Mouse (Mus musculus) retina, adult 2 months (tissue): ENCODE measurements at regions not wholly inside any gene's neighbourhood (a gene's known extent, or its start where the extent isn't known, plus 50 kb on each side); places are given as distances from the start of the nearest gene placed in this dataset.

Experiments used
- DNase-seq: peaks from one replicate; pipeline ENCODE4 v3.0.0-alpha.2; 2012; ENCODE audit warnings: low read depth, low spot score

- no peak for DNase-seq
Measured at GRCm38 (mm10) chr13:44074172-44074571, 289.6 kb downstream of the Cd83 start.

GRCm38 (mm10) chr13:44077022-44077421 is 292.4 kb downstream of the Cd83 start:
- no peak for DNase-seq

GRCm38 (mm10) chr13:44085621-44086510 is 301.3 kb downstream of the Cd83 start:
- DNase-seq: no peak

- no peak for DNase-seq
Measured at GRCm38 (mm10) chr13:44086801-44087200, 302.2 kb downstream of the Cd83 start.

- DNase-seq: no peak
Measured at GRCm38 (mm10) chr13:44097141-44097540, 312.6 kb downstream of the Cd83 start.

- no peak for DNase-seq
Measured at GRCm38 (mm10) chr13:44099511-44099910, 314.9 kb downstream of the Cd83 start.

GRCm38 (mm10) chr13:44100125-44101067 is 315.8 kb downstream of the Cd83 start:
- DNase-seq: no peak

DNA sequence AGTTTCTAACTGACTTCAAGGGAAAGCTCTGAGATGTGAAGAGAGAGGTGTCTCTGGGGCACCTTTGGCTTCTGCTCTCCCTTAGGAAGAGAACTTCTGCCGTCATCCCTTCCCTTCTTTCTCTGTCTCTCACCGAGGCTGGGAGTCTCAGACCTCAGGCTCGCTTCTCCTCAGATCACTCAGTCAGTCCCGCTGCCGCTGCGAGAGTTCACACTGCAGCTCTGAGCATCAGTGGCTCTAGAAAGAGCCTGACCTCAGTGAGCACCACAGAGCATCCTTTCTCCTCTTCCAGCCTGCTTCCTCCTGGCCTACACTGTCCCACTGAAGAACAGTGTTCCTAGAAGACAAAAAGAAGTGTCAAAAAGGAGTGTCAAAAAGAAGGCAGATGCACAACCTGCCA is 316.6 kb downstream of the Cd83 start:
- no peak for DNase-seq

DNA sequence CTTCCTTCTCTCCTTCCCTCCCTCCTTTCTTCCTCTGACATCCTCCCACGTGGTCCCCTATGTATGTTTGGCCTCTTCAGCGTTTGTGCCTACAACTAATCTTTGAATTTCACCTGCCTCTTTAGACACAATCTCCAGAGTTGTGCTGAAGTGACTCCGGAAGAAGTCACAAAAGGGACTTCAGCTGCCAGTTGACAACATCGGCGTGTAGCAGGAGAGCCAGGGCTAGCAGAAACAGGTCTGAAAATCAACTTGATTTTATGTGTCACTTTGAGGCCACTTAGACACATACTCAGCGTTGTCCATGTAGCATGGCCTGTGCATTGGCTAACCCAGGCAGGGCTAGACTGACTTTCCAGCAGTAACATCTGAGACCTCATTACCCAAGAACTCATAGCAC is 317.2 kb downstream of the Cd83 start:
- DNase-seq: no peak

GRCm38 (mm10) chr13:44102257-44102656 is 317.7 kb downstream of the Cd83 start:
- DNase-seq: no peak

DNA sequence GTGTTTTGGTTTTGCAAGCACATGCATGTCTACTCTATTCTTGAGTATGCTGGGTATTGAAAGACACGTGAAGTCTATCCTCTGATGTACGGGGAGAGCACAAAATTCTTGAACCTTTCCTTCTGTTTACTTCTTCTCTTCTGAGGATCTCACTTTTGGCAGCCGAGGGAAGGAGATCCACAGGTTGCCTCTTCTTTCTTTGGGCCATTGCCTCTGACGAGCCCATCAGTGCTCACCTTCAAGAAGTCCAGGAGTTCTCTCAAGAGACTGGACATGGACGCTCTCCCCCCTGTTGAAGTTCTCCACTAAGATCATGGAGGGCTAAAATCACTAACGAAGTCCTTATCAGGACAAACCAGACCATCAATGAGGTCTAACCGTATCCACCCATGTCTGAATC is 318.8 kb downstream of the Cd83 start:
- no peak for DNase-seq

DNA sequence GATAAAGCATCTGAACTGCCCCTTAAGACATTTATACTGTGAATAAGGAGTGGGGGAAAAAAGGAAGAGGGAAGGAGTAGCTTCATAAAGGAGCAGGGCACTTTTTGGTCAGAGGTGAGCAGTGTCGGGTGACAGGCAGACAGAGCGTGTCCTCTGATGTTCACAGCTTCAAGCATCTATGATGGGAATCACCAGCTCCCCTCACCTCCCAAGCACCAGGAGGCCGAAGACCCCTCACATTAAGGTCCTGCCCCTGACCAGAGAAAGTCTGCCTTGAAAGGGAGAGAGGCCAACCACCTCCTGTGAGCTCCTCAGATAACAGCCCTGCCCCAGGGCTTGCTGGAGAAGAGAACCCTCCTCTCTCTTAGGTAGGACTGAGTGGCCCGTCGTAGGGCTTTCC is 320.6 kb downstream of the Cd83 start:
- no peak for DNase-seq

DNA sequence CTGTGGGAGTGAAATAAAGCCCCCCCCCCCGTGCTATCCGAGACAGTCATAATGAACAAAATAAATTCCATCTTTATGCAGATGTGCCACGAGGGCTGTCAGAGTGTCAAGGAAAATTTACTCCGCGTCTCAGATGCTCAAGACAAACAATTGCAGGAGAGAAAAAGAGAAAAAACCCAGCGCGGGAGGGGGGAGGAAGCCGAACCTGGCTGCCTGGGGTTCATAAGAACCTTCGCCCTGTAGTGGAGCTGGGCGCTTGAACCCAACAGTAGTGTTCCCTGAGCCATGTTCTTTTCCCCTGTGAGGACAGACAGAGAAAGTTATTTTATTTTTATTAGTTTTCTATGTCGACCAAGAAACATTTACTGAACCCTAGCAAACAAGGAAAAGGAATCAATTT is 324.1 kb downstream of the Cd83 start:
- no peak for DNase-seq

DNA sequence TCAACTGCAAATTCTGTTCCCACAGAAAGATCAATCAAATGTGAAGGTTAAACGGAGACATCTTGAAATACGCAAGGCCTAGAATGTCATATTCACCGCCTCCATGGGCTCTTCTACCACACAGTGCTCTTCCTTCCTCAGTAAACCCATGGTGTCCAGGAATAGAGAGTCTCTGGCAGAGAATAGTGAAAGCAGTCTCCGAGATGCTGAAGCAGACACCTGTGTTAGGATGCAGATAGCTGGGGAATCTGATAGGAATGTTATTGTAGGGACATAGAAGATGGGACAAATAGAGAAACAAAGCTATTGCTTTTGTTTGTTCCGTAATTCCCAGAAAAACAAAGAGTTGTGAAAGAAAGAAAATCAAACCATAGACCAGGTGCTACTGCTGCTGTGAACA is 328.5 kb downstream of the Cd83 start:
- DNase-seq: no peak

DNA sequence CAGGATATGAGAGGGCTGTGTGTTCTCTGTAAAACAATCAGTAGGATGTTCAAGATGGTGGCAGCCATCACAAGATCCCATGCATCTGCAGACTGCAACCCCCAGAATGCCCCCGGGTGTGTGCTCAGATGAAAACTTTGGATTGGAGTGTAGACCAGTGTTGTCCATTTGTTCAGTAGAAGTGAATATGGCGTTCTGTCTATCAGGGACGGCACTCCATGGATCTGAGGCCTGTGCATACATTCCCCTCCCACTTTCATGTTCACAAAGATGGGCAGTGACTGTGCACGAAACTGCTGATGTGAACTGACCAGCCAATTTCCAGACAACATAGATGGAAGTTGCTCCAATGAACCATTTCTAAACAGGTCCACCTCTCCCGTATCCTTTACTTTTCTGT is 330.3 kb downstream of the Cd83 start:
- no peak for DNase-seq

DNA sequence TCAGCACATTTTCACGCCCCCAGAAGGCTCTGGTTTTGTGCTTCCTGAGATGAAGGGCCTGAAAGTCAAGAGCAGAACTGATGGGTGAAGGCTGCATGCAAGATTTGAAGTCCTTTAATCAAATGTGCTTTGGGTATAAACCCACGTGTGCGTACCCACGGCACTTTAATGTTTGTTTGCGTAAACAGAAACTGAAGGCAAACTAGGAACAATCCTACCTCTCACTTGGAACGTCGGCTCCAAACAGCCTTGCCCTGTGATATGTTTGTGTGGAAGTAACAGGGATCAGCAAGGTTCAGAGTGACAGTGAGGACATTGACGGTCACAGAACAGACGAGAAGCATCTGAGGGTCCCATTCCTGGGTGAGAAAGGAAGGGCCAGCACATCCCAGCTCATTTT is 333.3 kb downstream of the Cd83 start:
- DNase-seq: no peak

DNA sequence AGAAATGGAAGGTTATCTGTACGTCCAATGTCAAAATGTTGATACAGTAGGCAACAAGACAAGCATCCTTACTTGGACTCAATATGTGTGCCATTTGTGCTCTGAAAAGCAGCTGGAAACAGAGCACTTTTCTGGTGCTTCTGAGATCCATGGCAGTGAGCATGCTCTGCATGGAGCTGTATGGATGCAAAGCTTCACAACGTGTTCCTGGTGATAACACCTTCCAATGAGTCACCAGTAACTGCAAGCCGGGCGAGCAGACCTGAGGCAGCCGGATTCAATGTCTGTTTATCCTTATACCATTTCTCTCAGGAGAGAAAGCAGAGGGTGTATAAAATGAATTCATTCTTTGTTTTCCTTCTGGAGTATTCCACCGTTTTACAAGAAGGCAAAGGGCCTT is 334.3 kb downstream of the Cd83 start:
- DNase-seq: no peak

DNA sequence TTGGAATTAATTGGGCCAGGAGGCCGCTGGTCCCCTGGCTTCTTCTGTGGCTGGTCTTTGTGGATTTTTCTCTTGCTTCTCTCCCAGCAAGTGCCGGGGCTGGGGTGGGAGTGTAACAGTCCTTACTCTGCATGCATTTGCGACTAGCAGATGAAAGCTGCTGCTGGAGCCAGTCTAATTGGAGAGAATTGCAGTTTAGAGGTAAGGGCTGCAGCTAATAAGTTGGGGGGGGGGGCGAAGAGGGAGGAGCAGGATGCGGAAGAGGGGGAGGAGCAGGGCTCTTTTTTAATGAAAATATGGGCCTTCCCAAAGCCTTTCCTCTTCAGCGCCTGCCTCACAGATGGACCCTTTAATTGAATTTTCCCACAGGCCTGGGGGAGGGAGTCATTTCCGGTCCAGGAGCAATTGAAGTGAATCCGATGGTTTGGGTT is 336.7 kb downstream of the Cd83 start:
- DNase-seq: no peak

DNA sequence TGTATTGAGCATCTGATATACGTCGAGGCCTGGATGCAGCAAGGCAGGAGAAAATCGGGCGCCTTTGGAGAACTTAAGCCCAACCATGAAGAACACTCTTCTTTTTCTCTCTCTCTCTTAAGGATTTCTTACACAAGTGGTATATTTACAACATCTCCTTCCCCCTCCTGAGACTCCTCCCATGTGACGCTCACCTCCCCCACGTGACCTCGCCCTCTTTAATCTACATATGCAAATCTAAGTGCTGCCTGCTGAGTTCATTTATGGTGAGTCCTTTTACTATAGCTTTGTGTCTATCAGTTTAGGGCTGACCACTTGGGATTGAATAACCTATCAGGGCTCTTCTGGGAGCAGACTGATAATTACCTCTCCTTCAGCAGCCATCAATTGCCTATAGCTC is 337.4 kb downstream of the Cd83 start:
- no peak for DNase-seq

DNA sequence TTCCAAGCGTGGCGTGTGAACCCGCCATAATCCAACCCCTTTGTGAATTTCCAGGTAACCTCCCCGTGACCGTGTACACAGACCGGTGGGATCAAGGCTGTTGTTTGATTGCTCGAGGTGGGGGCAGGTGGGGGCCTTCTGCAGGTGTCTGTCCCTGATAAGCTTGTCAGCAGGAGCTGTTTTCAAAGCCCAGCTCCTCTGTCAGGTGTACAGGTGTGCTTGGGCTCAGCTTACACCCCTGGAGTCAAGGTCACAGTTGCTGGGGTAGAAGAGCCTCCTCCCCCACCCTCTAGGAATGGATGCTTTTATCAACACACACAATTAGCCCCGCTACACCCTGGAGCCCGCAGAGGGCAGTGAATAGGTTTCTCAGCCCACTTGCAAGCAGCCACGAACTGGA is 341.6 kb downstream of the Cd83 start:
- DNase-seq: no peak

DNA sequence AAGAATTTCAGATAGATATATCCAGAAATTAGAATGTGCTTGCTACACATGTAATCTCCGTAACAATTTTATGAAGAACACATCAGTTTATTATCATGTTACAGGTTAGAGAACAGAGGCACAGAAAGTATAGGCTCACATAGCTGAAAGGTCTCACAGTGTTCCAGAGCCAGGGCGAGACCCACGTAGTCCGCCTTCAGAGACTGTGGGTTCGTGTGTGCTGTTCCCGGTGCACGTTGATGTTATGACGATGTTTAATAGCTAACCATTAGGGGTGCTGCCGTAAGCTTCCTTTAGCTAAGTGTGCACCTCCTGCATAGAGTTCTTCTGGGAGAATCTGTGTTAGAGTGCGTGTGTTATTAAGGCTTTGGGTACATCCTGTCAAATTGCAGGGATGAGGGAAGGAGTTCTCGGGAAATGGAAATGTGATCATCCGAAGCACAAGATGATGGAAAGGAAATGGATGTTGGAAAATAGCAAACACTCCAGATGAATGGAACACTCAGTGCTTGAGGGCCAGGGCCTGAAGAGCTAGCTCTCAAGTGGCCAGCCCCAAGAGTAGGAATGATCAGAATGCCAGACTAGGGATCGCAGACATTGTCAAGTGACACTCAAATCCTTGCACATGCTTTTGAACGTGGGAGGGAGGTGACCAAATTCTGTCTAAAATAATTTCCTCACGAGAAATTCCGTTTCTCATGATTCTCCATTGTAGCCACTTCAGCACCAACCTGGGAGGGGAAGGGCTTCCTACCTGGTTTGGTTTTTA is 344.1 kb downstream of the Cd83 start:
- no peak for DNase-seq

DNA sequence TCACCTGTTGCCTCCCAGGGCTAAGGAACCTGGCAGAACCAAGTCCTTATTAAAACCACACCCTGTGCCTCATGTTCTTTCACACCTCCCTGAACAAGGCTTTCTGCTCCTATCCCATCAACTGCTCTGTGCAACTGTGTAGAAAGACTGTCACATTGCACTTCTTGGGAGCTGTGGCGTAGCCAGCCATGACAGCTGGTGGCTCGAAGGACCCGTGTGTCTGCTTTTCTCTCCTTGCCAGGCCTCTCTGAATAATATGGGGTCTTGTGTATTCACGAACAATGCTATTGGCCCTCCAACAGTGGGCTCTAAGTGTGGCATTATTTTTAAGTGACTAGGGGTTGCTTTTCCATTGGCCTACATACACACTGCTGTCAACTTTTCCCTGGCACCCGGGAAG is 347.3 kb downstream of the Cd83 start:
- DNase-seq: no peak
